Mouse (Mus musculus) thymus, adult 2 months (tissue): ENCODE data around the gene Ppfibp2.

Experiments
- CTCF ChIP-seq: fragments of 200-500 bp; IDR thresholded peaks from 2 replicates; pipeline ENCODE4 v1.5.1; 2012; ENCODE audit warnings: mild to moderate bottlenecking, control low read depth, low read length, moderate library complexity, borderline replicate concordance; ENCODE audit not compliant: control insufficient read depth, poor library complexity, insufficient read depth; ENCODE audit errors: extremely low read depth
- POLR2A ChIP-seq: fragments of 200-500 bp; IDR thresholded peaks from 2 replicates; pipeline ENCODE4 v1.6.1; 2012; ENCODE audit warnings: mild to moderate bottlenecking, low read length, control low read depth, moderate library complexity; ENCODE audit not compliant: control insufficient read depth, poor library complexity, insufficient read depth; ENCODE audit errors: extremely low read depth

DNA sequence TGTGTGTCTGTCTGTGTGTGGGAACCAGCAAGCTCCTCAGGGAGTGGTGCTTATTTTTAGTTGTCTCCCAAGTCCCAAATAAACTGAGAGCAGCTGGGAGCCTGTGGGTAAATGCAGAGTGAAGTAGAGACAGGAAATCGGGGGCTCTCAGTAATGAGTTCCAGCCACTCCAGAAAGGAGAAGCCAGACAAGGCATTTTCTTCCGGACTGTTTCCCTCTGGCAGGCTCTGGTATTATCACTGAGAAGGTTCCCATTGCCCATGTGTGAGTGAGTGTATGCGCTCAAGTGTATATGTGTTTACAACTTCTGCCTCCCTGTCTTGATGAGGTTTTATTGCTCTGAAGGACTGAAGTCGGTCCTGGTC is 70.2 kb downstream of the Ppfibp2 start:
- TF ChIP-seq CTCF (no peak), POLR2A (no peak)
